Mouse (Mus musculus): ENCODE results near the gene Ube2q1. TPM values are rescaled to one million over a fixed set of nuclear protein-coding genes. Genes with fewer than 3 reads are reported as not detected.
A peak's percentile ranks its signal among the peaks of the same experiment; 100 is the strongest.

Gene Ube2q1
- total and polyA plus RNA-seq, 3 experiments: 14.6 to 25.5 (median 24.0) TPM

- H3K4me1 ChIP-seq (ENCODE audit: control insufficient read depth, insufficient read depth, low read length): peaks cover 1% of the 10 kb centered on the region; the same call in 1 of the 2 replicates
- no peaks in the 10 kb centered on the region for H3K36me3 ChIP-seq (ENCODE audit: control insufficient read depth, insufficient read depth, low read length)
- no peaks in the 10 kb centered on the region for H3K27me3 ChIP-seq (ENCODE audit: control insufficient read depth, insufficient read depth, low read length)
- TF ChIP-seq EP300 (IDR thresholded peaks at IDR 0.05; ENCODE audit: insufficient read depth, low read depth, low read length) (no peak), POLR2A (IDR thresholded peaks at IDR 0.05; ENCODE audit: insufficient read depth, low read depth, low read length) (no peak)
- no peak overlapping the region for H3K4me3 ChIP-seq
- no peak overlapping the region for H3K9ac ChIP-seq (ENCODE audit: low read depth, low read length)
- H3K79me2 ChIP-seq (replicated peaks; ENCODE audit: control insufficient read depth, insufficient read depth, low read length): no peaks in the 10 kb centered on the region
- H3K27ac ChIP-seq: no peak overlapping the region
- WGBS: 69% methylated on average over 4 of the region's 4 CpGs
- intact Hi-C loops (cut with DNase I): no loop called here
- no peak for DNase-seq
These were observed 6.7 kb downstream of the Ube2q1 start for GRCm38 (mm10) chr3:89780102-89780501.

DNA sequence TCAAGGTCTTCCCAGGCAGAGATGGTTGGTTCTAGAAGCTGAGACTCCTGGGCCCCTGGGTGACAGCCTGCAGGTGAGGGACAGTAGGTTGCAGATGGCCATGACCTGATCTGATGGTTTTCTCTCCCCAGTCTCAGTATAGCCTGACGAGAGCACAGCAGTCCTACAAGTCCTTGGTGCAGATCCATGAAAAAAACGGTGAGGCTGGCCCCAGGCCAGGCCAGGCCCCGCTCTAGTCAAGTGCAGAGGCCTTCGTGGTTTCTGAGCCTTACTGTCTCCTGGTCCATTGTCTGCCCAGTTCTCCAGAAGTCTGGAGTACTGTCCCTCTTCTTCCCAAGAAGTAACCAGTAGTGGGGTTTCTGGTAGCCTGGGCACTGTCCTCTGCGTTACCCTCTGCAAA, 8.2 kb downstream of the Ube2q1 start:
- no peak for DNase-seq
- TF ChIP-seq EP300 (IDR thresholded peaks at IDR 0.05; ENCODE audit: insufficient read depth, low read depth, low read length): no peak
- TF ChIP-seq CTCF (IDR thresholded peaks at IDR 0.05): no peak
- no peak for TF ChIP-seq POLR2A (IDR thresholded peaks at IDR 0.05; ENCODE audit: insufficient read depth, low read depth, low read length)
- no peak overlapping the region for H3K4me3 ChIP-seq
- no peaks in the 10 kb centered on the region for H3K79me2 ChIP-seq (replicated peaks; ENCODE audit: control insufficient read depth, insufficient read depth, low read length)
- WGBS: 50% methylated on average over 5 of the region's 5 CpGs
- peaks cover 2% of the 10 kb centered on the region for H3K4me1 ChIP-seq (ENCODE audit: control insufficient read depth, insufficient read depth, low read length)
- no peak overlapping the region for H3K27ac ChIP-seq
- H3K36me3 ChIP-seq (ENCODE audit: control insufficient read depth, insufficient read depth, low read length): no peaks in the 10 kb centered on the region
- no peak overlapping the region for H3K9ac ChIP-seq (ENCODE audit: low read depth, low read length)
- H3K27me3 ChIP-seq (ENCODE audit: control insufficient read depth, insufficient read depth, low read length): no peaks in the 10 kb centered on the region
- intact Hi-C loops (cut with DNase I): no loop called here

DNA sequence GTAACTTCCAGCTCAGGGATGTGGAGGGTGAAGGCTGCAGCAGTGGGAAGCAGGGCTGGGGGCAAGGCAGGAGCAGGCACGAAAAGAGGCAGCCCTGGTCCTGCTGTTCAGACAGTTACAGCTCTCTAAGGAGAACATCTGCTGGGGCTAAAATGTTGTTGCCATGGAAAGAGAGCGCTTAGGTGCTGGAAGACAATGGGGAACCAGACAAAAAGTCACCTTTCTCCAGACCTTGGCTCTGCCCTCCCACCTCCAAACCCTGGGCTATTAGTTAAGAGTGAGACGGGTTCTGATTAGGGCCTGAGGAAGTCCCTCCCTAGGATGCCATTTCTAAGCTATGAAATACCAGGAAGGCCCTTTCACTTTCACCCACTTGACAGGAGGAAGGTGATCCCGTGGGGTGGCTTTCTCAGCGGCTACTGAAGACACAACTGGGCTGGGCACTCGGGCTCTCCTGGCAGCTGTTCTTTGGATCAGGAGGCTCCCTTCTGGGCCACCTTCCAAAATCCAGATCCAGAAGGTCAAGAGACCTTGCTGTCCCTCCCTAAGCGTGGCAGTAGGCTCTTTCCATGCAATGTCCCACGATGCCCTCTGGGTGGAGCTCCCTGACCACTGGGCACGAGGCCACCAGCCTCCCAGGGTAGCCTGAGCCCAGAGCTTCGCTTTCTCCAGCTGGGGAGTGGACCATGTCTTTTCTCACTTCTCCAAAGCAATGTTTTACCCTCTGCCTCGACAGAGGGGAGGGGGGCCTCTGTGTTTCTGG, 11.8 kb downstream of the Ube2q1 start:
- no peak overlapping the region for H3K9ac ChIP-seq (ENCODE audit: low read depth, low read length)
- intact Hi-C loops (cut with DNase I): loop anchor here (1.0 kb wide), 1 partner anchor 73 kb away; no protein-coding TSS in a partner anchor
- TF ChIP-seq EP300 (IDR thresholded peaks at IDR 0.05; ENCODE audit: insufficient read depth, low read depth, low read length) (peak; percentile 96), CTCF (IDR thresholded peaks at IDR 0.05) (peak; percentile 92), POLR2A (IDR thresholded peaks at IDR 0.05; ENCODE audit: insufficient read depth, low read depth, low read length) (no peak)
- H3K4me1 ChIP-seq (ENCODE audit: control insufficient read depth, insufficient read depth, low read length): peaks cover 2% of the 10 kb centered on the region
- peak overlapping the region; percentile 17 for H3K27ac ChIP-seq
- DNase-seq: peak; percentile 88 to 90
- H3K27me3 ChIP-seq (ENCODE audit: control insufficient read depth, insufficient read depth, low read length): no peaks in the 10 kb centered on the region
- no peaks in the 10 kb centered on the region for H3K36me3 ChIP-seq (ENCODE audit: control insufficient read depth, insufficient read depth, low read length)
- H3K4me3 ChIP-seq: peak overlapping the region; percentile 26; the same call in 1 of the 2 replicates
- no peaks in the 10 kb centered on the region for H3K79me2 ChIP-seq (replicated peaks; ENCODE audit: control insufficient read depth, insufficient read depth, low read length)
- 8% methylated on average over 11 of the region's 11 CpGs for WGBS

GRCm38 (mm10) chr3:89786275-89786674, 12.9 kb downstream of the Ube2q1 start:
- H3K4me1 ChIP-seq (ENCODE audit: control insufficient read depth, insufficient read depth, low read length): peaks cover 2% of the 10 kb centered on the region
- TF ChIP-seq CTCF (IDR thresholded peaks at IDR 0.05) (no peak), POLR2A (IDR thresholded peaks at IDR 0.05; ENCODE audit: insufficient read depth, low read depth, low read length) (no peak), EP300 (IDR thresholded peaks at IDR 0.05; ENCODE audit: insufficient read depth, low read depth, low read length) (no peak)
- H3K27ac ChIP-seq: no peak overlapping the region
- no peak overlapping the region for H3K9ac ChIP-seq (ENCODE audit: low read depth, low read length)
- H3K4me3 ChIP-seq: no peak overlapping the region
- no peaks in the 10 kb centered on the region for H3K27me3 ChIP-seq (ENCODE audit: control insufficient read depth, insufficient read depth, low read length)
- intact Hi-C loops (cut with DNase I): no loop called here
- no peaks in the 10 kb centered on the region for H3K79me2 ChIP-seq (replicated peaks; ENCODE audit: control insufficient read depth, insufficient read depth, low read length)
- 92% methylated on average over 6 of the region's 6 CpGs for WGBS
- DNase-seq: no peak
- no peaks in the 10 kb centered on the region for H3K36me3 ChIP-seq (ENCODE audit: control insufficient read depth, insufficient read depth, low read length)

GRCm38 (mm10) chr3:89788680-89789352, 15.4 kb downstream of the Ube2q1 start:
- TF ChIP-seq EP300 (IDR thresholded peaks at IDR 0.05; ENCODE audit: insufficient read depth, low read depth, low read length) (no peak), CTCF (IDR thresholded peaks at IDR 0.05) (no peak), POLR2A (IDR thresholded peaks at IDR 0.05; ENCODE audit: insufficient read depth, low read depth, low read length) (no peak)
- intact Hi-C loops (cut with DNase I): no loop called here
- H3K27ac ChIP-seq: no peak overlapping the region

DNA sequence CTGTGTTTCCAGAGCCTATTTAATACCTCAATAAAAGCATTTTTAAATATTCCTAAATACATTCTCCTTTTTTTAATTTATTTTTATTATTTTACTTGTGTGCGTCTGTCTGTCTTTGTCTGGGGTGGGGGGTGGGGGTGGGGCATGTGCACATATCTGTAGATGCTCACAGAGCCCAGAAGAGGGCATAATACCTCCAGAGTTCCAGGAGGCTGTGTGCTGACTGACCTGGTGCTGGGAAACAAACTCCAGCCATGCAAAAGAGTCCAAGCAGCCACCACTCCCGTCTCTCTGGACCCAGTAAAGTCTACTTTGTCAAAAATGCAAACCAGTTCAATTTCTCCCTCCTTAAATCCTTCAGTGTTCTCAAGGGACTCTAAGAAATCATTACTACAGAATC, 21.2 kb downstream of the Ube2q1 start:
- Histone ChIP-seq H3K79me2 (replicated peaks; ENCODE audit: control insufficient read depth, insufficient read depth, low read length) (no peaks in the 10 kb centered on the region), H3K36me3 (ENCODE audit: control insufficient read depth, insufficient read depth, low read length) (no peaks in the 10 kb centered on the region), H3K9ac (ENCODE audit: low read depth, low read length) (no peak overlapping the region), H3K27ac (no peak overlapping the region), H3K4me1 (ENCODE audit: control insufficient read depth, insufficient read depth, low read length) (no peaks in the 10 kb centered on the region), H3K4me3 (no peak overlapping the region), H3K27me3 (ENCODE audit: control insufficient read depth, insufficient read depth, low read length) (no peaks in the 10 kb centered on the region)
- TF ChIP-seq POLR2A (IDR thresholded peaks at IDR 0.05; ENCODE audit: insufficient read depth, low read depth, low read length) (no peak), EP300 (IDR thresholded peaks at IDR 0.05; ENCODE audit: insufficient read depth, low read depth, low read length) (no peak), CTCF (IDR thresholded peaks at IDR 0.05) (no peak)
- no peak for DNase-seq
- WGBS: 56% methylated on average over 2 of the region's 2 CpGs
- intact Hi-C loops (cut with DNase I): no loop called here

More at GRCm38 (mm10) chr3:89788680-89789352, 15.4 kb downstream of the Ube2q1 start:
- no peaks in the 10 kb centered on the region for H3K79me2 ChIP-seq (replicated peaks; ENCODE audit: control insufficient read depth, insufficient read depth, low read length)
- peaks cover 2% of the 10 kb centered on the region for H3K4me1 ChIP-seq (ENCODE audit: control insufficient read depth, insufficient read depth, low read length)
- H3K9ac ChIP-seq (ENCODE audit: low read depth, low read length): no peak overlapping the region
- H3K36me3 ChIP-seq (ENCODE audit: control insufficient read depth, insufficient read depth, low read length): no peaks in the 10 kb centered on the region
- WGBS: 77% methylated on average over 16 of the region's 16 CpGs
- no peak for DNase-seq
- no peaks in the 10 kb centered on the region for H3K27me3 ChIP-seq (ENCODE audit: control insufficient read depth, insufficient read depth, low read length)
- no peak overlapping the region for H3K4me3 ChIP-seq
